Mouse (Mus musculus) cortical plate, adult 2 months (tissue): ENCODE measurements at regions not wholly inside any gene's neighbourhood (a gene's known extent, or its start where the extent isn't known, plus 50 kb on each side); places are given as distances from the start of the nearest gene placed in this dataset.

Experiments used
- CTCF ChIP-seq: fragments of 200-500 bp; IDR thresholded peaks from 2 replicates; pipeline ENCODE4 v1.5.1; 2011; ENCODE audit warnings: mild to moderate bottlenecking, control low read depth, low read length; ENCODE audit not compliant: insufficient read depth; ENCODE audit errors: extremely low read depth
- POLR2A ChIP-seq: fragments of 200-500 bp; IDR thresholded peaks from 2 replicates; pipeline ENCODE4 v1.6.1; 2011; ENCODE audit warnings: mild to moderate bottlenecking, low read length, control low read depth; ENCODE audit not compliant: insufficient read depth; ENCODE audit errors: extremely low read depth

- no peak for TF ChIP-seq POLR2A
- TF ChIP-seq CTCF: no peak
These were observed 309.0 kb downstream of the Tshz3 start for GRCm38 (mm10) chr7:37006921-37007320.
